Mouse (Mus musculus): ENCODE results near the gene Gpr162.

GRCm38 (mm10) chr6:124898359-124898758, 34.6 kb upstream of the Gpr162 start:
- no peak for TF ChIP-seq CTCF (IDR thresholded peaks at IDR 0.05)
- no peak for TF ChIP-seq EP300 (IDR thresholded peaks at IDR 0.05; ENCODE audit: insufficient read depth, low read depth, low read length)
- TF ChIP-seq POLR2A (IDR thresholded peaks at IDR 0.05; ENCODE audit: insufficient read depth, low read depth, low read length) = no peak

Data from heart, adult 2 months (tissue).